Mouse (Mus musculus) mouse embryonic stem cell (cell line): ENCODE measurements around the gene Tmem220.

Source experiments
- in situ Hi-C, 2 experiments: fragments of 300-500 bp; cut with MboI; formaldehyde crosslinking; loops; 1 replicate in 1 of 2; 3 replicates in 1 of 2; pipeline ENCODE4 v1.14.3; 2019 to 2020; ENCODE audit warnings: low sequenced_read_pairs in 2 of 2, low pct_unique_long_range_greater_than_20kb in 1 of 2, mixed read lengths in 1 of 2; ENCODE audit not compliant: unreplicated experiment in 1 of 2

The Tmem220 gene

DNA sequence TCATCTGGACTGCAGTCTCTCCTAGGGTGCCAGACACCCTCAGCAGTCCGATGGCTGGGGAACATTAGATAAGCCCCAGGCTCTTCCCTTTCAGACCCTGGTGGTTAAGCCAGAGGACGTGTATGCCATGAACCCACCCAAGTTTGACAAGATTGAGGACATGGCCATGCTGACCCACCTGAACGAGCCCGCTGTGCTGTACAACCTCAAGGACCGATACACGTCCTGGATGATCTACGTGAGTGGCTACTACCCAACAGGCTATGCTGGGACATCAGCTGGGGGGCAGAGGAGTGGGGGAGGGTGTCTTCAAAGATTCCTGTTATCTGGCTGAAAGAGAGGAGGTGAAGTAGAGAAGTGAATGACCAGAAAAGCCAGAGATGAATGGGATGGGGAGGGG, 57.2 kb downstream of the Tmem220 start:
- in situ Hi-C loops, result loop anchor here (5.0 to 10.0 kb wide), 2 partner anchors 55 to 177 kb away; partner anchors contain the start of gene Tmem220 (in 2 of the 2)

DNA sequence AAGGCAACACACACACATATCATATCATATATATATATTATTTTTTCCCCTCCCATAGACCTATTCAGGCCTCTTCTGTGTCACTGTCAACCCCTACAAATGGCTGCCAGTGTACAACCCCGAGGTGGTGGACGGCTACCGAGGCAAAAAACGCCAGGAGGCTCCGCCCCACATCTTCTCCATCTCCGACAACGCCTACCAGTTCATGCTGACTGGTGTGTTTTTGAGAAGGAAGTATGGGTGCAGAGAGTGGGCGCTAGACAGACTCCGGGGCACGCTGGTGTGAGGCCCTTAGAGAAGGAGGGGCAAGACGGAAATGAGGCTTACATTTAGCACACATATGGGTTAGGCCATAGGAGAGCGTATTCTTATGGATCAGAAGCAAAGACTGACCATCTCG, 57.8 kb downstream of the Tmem220 start:
- in situ Hi-C loops, result loop anchor here (5.0 to 10.0 kb wide), 2 partner anchors 55 to 178 kb away; partner anchors contain the start of gene Tmem220 (in 2 of the 2)

DNA sequence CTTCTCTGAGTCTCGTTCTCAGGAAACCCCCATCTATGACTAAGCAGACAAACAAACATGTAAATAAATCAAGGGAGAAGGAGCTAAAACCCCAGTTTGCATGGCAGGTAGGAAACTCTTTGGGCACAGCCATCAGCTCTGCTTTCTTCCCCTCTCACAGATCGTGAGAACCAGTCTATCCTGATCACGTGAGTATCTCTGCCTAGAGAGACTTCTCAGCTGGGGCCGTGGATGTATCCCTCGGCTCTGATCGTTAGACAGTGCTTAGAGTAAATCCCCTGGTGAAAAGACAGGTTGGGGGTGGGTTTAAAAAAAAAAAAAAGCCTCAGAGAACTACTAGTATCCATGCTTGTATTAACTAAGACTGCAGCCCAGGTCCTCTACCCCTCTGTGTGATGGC, 58.3 kb downstream of the Tmem220 start:
- in situ Hi-C loops, result loop anchor here (5.0 to 10.0 kb wide), 2 partner anchors 56 to 178 kb away; partner anchors contain the start of gene Tmem220 (in 2 of the 2)

DNA sequence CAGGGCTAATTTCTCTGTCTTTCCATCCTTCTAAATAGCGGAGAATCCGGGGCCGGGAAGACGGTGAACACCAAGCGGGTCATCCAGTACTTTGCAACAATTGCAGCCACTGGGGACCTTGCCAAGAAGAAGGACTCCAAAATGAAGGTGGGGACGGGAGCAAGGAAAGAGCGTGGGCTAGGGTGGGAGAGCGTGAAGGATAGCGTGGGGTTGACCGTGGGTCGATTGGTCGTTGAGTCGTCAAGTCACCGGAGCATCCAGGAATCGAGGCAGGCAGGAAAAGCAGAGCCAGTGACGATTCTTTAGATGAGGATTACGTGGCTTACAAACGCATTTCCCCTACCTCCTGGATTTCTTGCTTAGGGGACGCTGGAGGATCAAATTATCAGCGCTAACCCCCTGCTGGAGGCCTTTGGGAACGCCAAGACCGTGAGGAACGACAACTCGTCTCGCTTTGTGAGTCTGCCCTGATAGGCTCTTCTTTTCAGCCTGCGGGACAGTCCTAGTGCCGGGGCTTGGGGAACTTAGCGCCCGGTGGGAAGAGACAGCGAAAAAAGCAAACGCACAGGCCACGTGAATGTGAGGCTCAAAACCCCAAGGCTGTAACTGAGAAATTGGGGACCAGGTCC, 58.9 kb downstream of the Tmem220 start:
- in situ Hi-C loops, result loop anchor here (5.0 to 10.0 kb wide), 2 partner anchors 57 to 179 kb away; partner anchors contain the start of gene Tmem220 (in 2 of the 2)
